Mouse (Mus musculus) liver, embryonic 11.5 days (tissue): Measurements from ENCODE around the gene Dennd1a. TPM values are rescaled to one million over a fixed set of nuclear protein-coding genes. Genes with fewer than 3 reads are reported as not detected.

Source experiments
- ATAC-seq: fragments of 200-750 bp; cut with Nextera tagmentation; replicated peaks from 2 replicates; pipeline ENCODE4 v1.8.0; 2017; ENCODE audit warnings: moderate number of reproducible peaks, mild to moderate bottlenecking, moderate TSS enrichment, moderate library complexity; ENCODE audit not compliant: low FRiP score
- DNase-seq: peaks from one replicate; pipeline ENCODE4 v3.0.0-alpha.2; 2017; ENCODE audit warnings: low spot score
- H3K27ac ChIP-seq: fragments of 300-500 bp; sonication (generic); 2 replicates; pipeline ENCODE4 v1.5.1; 2014; ENCODE audit warnings: mild to moderate bottlenecking, low read depth, low read length, control low read depth
- H3K27me3 ChIP-seq: fragments of 300-500 bp; sonication (generic); replicated peaks from 2 replicates; pipeline ENCODE4 v1.6.1; 2014; ENCODE audit warnings: low read length, mixed read lengths; ENCODE audit not compliant: control insufficient read depth, insufficient read depth
- H3K36me3 ChIP-seq: fragments of 300-500 bp; sonication (generic); 2 replicates; pipeline ENCODE4 v1.6.1; 2014; ENCODE audit warnings: mild to moderate bottlenecking, low read length, moderate library complexity, mixed read lengths; ENCODE audit not compliant: control insufficient read depth, insufficient read depth
- H3K4me1 ChIP-seq: fragments of 300-500 bp; sonication (generic); replicated peaks from 2 replicates; pipeline ENCODE4 v1.6.1; 2014; ENCODE audit warnings: low read length, mixed read lengths; ENCODE audit not compliant: control insufficient read depth, insufficient read depth
- H3K4me2 ChIP-seq: fragments of 300-500 bp; sonication (generic); 2 replicates; pipeline ENCODE4 v1.6.1; 2014; ENCODE audit warnings: mild to moderate bottlenecking, control low read depth, moderate library complexity
- H3K4me3 ChIP-seq: fragments of 300-500 bp; sonication (generic); 2 replicates; pipeline ENCODE4 v1.5.1; 2014; ENCODE audit warnings: low read depth, low read length, control low read depth
- H3K9ac ChIP-seq: fragments of 300-500 bp; sonication (generic); 2 replicates; pipeline ENCODE4 v1.6.1; 2014; ENCODE audit warnings: low read depth, low read length, control low read depth
- H3K9me3 ChIP-seq: fragments of 300-500 bp; sonication (generic); 2 replicates; pipeline ENCODE4 v1.6.1; 2016; ENCODE audit warnings: low read length, inconsistent platforms, mixed read lengths; ENCODE audit not compliant: control insufficient read depth
- WGBS: fragments of 180-500 bp; shearing (Covaris S2); extraction: QIAGEN DNeasy Blood & Tissue Kit; methylation state at CpG from one replicate; pipeline ENCODE4 v1.1.7; 2014; 5-methylcytosine and 5-hydroxymethylcytosine counted together
- polyA plus RNA-seq: library from polyadenylated mRNA; unstranded; fragments of >200 nt; fragmentation: Nextera tagmentation; extraction: Ambion mirVana; gene quantifications from 2 replicates; pipeline ENCODE4 v1.2.1, GENCODE M21; 2014

Dennd1a gene
- polyA plus RNA-seq, 1 experiment from 2014 or later = 10.6 TPM

DNA sequence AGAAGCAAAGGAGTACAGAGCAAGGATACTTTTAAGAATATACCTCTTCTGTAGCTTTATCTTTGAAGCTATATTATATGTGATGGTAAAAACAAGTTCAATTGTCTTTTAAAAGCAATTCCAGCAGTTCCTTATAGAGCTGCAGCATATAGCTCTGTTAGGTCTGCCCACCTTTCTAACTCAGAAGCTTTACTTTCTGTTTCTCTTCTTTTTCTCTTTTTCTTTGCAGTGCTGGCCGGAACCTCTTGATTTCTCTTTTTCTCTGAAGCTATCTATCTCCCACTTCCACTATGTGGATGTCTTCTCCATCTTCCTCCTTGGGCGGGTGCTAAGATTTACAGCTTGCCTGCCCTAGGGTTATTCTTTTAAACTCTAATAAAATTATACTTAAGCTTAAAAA, 12.2 kb downstream of the Dennd1a start:
- Histone ChIP-seq H3K4me1 (no peaks in the 10 kb centered on the region), H3K36me3 (no peaks in the 10 kb centered on the region), H3K27ac (no peak overlapping the region), H3K4me3 (no peak overlapping the region), H3K4me2 (no peak overlapping the region), H3K9me3 (no peaks in the 10 kb centered on the region), H3K9ac (no peak overlapping the region), H3K27me3 (no peaks in the 10 kb centered on the region)
- 92% methylated on average over 2 of the region's 2 CpGs for WGBS
- ATAC-seq (no peak), DNase-seq (no peak)

DNA sequence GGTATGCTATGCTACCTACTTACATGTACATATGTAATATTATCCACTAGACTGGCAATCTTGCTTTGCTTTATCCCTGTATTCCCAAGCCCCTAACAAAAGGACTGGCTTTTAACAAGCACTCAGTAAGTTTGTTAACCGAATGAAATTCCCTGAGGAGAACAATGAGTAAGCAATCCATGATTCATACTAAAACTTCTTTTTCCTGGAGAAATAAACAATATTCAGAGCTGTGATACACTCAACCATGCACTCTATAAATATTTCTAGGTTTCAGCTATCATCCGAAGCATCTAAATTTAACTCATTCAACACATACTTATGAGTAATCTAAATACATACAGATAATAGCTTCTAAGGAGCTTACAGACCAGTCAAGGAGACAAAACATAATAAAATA, 23.5 kb downstream of the Dennd1a start:
- DNase-seq = no peak
- peaks cover 4% of the 10 kb centered on the region; the same call in 1 of the 2 replicates for H3K4me1 ChIP-seq
- H3K9ac ChIP-seq = no peak overlapping the region
- H3K9me3 ChIP-seq = no peaks in the 10 kb centered on the region
- no peak overlapping the region for H3K27ac ChIP-seq
- no peaks in the 10 kb centered on the region for H3K36me3 ChIP-seq
- no peak overlapping the region for H3K4me3 ChIP-seq
- WGBS = 93% methylated on average over 2 of the region's 2 CpGs
- no peaks in the 10 kb centered on the region for H3K27me3 ChIP-seq
- no peak overlapping the region for H3K4me2 ChIP-seq
- no peak for ATAC-seq

DNA sequence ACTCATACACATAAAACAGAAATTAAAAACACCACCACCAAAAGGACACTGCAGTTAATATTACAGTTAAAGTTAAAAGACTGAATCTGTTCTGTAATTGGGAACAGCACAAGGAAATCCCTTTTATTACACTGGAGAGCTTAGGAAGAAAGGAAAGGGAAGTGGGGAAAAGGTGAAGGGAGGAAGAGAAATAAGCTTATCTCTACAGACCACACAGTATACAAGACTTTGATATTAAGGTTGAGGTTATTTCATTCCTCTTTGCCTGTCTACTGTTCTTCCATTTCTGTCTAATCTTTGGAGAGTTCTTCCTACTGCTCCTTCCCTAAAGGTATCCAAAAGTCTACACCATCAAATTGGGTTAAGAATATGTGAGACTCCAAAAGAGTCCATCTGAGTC, 28.1 kb downstream of the Dennd1a start:
- Histone ChIP-seq H3K4me1 (peaks cover 4% of the 10 kb centered on the region; the same call in 1 of the 2 replicates), H3K9ac (no peak overlapping the region), H3K27me3 (no peaks in the 10 kb centered on the region), H3K36me3 (no peaks in the 10 kb centered on the region), H3K9me3 (no peaks in the 10 kb centered on the region), H3K27ac (no peak overlapping the region), H3K4me3 (no peak overlapping the region), H3K4me2 (no peak overlapping the region)
- no peak for ATAC-seq
- no peak for DNase-seq

DNA sequence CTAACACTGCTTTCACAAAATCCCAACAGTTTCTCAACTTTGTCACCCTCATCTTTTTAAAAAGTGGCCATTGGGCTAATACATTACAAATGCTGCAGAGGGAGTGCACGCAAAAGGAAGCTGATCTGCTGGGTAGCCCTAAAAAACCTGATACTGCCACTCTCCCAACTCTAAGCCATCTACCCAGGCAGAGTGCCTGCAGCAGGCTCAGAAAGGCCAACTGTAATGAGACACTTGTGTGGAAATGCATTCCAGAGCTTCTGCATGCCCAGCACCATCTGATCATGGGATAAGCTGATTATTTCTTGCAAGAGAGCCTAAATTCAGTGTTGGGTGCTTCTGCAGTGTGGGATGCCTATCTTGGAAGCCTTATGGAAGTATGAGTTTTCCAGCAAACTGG, 49.6 kb downstream of the Dennd1a start:
- Histone ChIP-seq H3K9ac (no peak overlapping the region), H3K27me3 (no peaks in the 10 kb centered on the region), H3K4me2 (no peak overlapping the region), H3K27ac (no peak overlapping the region), H3K36me3 (no peaks in the 10 kb centered on the region), H3K4me1 (peaks cover 5% of the 10 kb centered on the region; the same call in 1 of the 2 replicates), H3K4me3 (no peak overlapping the region), H3K9me3 (no peaks in the 10 kb centered on the region)
- WGBS = 91% methylated on average over 1 of the region's 1 CpGs
- DNase-seq = no peak
- ATAC-seq = no peak

DNA sequence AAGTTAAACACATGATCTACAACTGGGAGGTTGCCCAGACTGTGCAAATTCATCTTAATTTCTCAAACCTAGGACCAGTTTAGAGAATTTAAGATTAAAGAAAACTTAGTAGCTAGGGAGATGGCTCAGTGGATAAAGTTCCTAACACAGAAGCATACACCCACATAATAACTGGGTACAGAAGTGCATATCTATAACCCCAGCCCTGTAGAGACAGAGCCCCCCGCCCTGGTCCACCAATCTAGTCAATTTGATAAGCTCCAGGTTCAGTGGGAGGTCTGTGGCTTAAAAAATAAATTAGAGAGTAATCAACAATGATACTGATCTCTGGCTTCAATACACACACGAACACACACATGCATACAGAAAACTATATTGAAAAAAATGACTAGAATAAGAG, 51.6 kb downstream of the Dennd1a start:
- H3K9me3 ChIP-seq = no peaks in the 10 kb centered on the region
- H3K4me2 ChIP-seq = peak overlapping the region; percentile 29; the same call in 1 of the 2 replicates
- ATAC-seq (peak; percentile 86), DNase-seq (no peak)
- H3K27ac ChIP-seq = no peak overlapping the region
- H3K36me3 ChIP-seq = no peaks in the 10 kb centered on the region
- 53% methylated on average over 2 of the region's 2 CpGs for WGBS
- H3K9ac ChIP-seq = no peak overlapping the region
- H3K4me3 ChIP-seq = no peak overlapping the region
- H3K27me3 ChIP-seq = no peaks in the 10 kb centered on the region
- H3K4me1 ChIP-seq = peaks cover 12% of the 10 kb centered on the region

DNA sequence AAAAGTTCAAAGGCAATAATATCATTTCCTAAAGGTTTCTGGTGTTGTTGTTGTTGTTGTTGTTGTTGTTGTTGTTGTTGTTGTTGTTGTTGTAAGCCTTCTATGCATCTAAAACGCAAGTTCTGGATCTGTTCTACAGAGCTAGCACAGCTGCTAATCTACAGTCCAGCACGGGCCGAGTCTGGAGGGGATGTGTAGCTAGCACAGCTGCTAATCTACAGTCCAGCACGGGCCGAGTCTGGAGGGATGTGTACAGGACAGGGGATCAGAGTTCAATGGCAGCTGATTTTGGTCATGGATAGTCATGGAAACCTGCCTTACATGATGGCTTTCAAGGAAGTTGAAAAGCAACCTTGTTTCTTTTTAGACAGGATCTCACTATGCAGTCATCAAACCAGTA, 57.3 kb downstream of the Dennd1a start:
- no peak for DNase-seq
- WGBS = 73% methylated on average over 5 of the region's 5 CpGs
- Histone ChIP-seq H3K9me3 (no peaks in the 10 kb centered on the region), H3K27me3 (no peaks in the 10 kb centered on the region), H3K36me3 (no peaks in the 10 kb centered on the region), H3K4me3 (no peak overlapping the region), H3K9ac (no peak overlapping the region), H3K27ac (no peak overlapping the region), H3K4me1 (peaks cover 6% of the 10 kb centered on the region), H3K4me2 (no peak overlapping the region)
- ATAC-seq = peak; percentile 77

DNA sequence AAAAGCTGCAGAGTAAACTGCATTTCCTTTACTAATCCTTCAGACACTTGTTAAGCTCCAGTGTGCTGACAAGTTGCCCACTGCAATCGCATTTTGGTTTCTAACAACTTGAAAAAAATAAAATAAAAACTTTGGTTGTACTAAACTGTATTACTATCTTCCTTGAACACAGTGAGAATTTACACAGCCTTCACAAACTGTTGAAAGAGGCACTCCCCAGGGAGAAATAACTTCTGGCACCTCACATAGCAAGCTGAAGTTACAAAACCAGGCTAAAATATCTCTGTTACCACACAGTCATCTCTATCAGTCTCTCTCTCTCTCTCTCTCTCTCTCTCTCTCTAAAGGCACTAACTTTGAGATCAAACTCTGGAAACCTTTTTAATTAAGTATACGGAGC, 63.4 kb downstream of the Dennd1a start:
- DNase-seq = no peak

DNA sequence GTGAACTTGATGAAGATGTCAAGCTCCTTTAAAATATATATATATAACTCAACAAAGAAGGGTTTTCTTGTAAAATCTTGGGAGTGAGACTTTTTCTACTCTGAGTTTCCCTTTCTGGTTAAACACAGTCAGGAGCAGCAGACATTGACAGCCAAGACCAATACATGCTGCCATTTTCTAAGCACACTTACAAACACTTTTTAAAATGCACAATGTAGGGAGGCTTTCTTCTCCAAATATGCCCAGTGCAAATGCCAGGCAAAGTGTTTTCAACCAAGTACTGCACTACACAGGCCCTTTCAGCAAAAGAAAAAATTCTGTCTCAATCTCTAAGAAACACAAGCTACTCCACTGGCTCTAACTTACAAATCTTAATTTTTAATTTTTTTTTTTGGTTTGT, 65.7 kb downstream of the Dennd1a start:
- Histone ChIP-seq H3K27me3 (no peaks in the 10 kb centered on the region), H3K9me3 (no peaks in the 10 kb centered on the region), H3K4me2 (no peak overlapping the region), H3K4me1 (peaks cover 11% of the 10 kb centered on the region), H3K9ac (no peak overlapping the region), H3K36me3 (no peaks in the 10 kb centered on the region), H3K27ac (no peak overlapping the region), H3K4me3 (no peak overlapping the region)
- ATAC-seq (no peak), DNase-seq (no peak)

More for the DNA sequence above, 63.4 kb downstream of the Dennd1a start:
- no peaks in the 10 kb centered on the region for H3K9me3 ChIP-seq
- no peak for ATAC-seq
- no peaks in the 10 kb centered on the region for H3K27me3 ChIP-seq
- no peak overlapping the region for H3K4me3 ChIP-seq
- no peak overlapping the region for H3K9ac ChIP-seq
- WGBS = 75% methylated on average over 2 of the region's 2 CpGs
- H3K27ac ChIP-seq = no peak overlapping the region
- H3K36me3 ChIP-seq = no peaks in the 10 kb centered on the region
- peaks cover 6% of the 10 kb centered on the region for H3K4me1 ChIP-seq
- H3K4me2 ChIP-seq = no peak overlapping the region

DNA sequence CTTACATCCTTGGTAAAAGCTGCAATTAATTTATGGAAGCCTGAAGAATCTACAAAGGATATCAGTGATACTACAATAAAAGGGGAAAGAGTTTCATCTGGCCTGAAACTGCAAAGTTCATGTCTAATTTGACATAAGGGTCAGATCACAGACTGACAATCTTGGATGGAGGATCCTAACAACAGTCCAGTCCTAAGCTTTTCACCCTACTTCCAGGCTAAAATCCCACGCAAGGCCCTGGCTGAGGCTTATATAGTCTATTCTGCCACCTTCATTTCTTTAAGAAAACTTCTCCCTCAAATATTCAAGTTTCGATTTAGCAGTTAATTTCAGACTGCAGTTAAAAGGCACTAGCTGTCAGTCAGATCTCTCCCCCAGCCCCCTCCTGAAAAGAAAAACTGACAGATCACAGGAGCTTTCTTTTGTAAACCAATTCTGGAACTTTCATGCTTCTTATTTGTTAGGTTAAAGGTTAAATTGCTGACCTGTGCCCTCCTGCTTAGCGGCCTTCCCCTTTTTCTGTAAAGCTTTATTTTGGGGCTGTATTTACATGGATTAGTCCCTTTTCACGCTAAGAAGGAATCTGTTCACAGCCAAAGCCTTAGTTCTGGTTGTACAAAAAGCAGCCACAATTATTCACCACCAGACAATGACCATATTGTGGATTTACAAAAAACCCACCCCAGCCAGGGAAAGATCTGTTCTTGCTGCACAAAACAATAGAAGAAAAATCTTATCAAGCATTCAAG, 66.3 kb downstream of the Dennd1a start:
- no peak overlapping the region for H3K4me3 ChIP-seq
- WGBS = 55% methylated on average over 4 of the region's 4 CpGs
- H3K9me3 ChIP-seq = no peaks in the 10 kb centered on the region
- H3K9ac ChIP-seq = no peak overlapping the region
- ATAC-seq = no peak
- no peaks in the 10 kb centered on the region for H3K27me3 ChIP-seq
- DNase-seq = no peak
- peaks cover 11% of the 10 kb centered on the region for H3K4me1 ChIP-seq
- H3K36me3 ChIP-seq = no peaks in the 10 kb centered on the region
- H3K4me2 ChIP-seq = no peak overlapping the region
- no peak overlapping the region for H3K27ac ChIP-seq
